Mouse (Mus musculus): ENCODE results near the gene Hoxc12.

The Hoxc12 gene

DNA sequence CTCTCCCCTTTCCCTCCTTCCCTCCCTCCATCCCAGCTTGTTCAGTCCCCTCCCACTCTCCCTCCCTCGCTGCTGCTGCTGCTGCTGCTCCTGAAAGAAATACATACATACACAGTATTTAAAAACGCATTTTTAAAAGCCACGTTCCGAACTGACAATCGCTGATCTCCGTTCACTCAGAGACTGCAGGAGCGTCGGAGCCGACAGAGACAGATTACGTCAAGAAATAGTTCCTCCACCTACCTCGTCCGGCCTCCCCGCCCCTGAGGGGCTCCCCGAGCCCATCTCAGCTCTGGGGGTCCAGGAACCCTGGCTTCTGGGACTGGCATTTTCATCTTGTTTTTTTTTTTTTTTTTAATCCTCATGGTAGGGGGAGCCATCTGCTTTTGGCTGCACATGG, 44.4 kb downstream of the Hoxc12 start:
- no peak for DNase-seq (ENCODE audit: low read depth, low spot score)

DNA sequence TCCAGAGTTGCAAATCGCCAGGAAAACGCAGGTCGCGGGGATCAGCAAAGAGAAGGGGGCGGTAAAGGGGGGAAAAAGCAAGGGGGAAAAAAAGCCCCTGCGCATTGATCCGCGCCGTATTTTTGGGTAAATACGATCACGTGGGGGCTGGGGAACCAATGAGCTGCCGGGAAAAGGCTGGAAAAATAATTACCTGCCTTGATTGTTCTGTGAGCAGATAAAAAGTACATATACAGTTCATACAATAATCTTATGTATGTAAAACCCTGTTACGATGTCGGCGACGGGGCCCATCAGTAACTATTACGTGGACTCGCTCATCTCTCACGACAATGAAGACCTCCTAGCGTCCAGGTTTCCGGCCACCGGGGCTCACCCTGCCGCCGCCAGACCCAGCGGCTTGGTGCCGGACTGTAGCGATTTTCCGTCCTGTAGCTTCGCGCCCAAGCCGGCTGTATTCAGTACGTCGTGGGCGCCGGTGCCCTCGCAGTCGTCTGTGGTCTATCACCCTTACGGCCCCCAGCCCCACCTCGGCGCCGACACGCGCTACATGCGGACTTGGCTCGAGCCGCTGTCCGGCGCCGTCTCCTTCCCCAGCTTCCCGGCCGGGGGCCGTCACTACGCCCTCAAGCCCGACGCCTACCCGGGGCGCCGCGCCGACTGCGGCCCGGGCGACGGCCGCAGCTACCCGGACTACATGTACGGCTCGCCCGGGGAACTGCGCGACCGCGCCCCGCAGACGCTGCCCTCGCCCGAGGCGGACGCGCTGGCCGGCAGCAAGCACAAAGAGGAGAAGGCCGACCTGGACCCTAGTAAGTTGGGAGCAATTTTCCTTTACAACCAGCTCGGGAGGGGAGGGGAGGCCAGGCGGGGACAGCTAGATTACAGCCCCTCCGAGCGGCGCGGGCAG, 45.1 kb downstream of the Hoxc12 start:
- DNase-seq (ENCODE audit: low read depth, low spot score), result no peak

DNA sequence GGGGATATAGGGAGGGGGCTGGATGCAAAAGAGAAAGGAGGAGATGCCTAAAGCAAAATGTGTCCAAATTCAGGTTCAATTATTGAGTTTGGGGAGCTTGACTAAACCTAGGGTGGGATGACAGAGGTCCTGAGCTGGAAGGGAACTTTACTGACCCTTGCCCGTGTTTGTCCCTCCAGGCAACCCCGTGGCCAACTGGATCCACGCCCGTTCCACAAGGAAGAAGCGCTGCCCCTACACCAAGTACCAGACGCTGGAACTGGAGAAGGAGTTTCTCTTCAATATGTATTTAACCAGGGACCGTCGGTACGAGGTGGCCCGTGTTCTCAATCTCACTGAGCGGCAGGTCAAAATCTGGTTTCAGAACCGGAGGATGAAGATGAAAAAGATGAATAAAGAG, 47.2 kb downstream of the Hoxc12 start:
- DNase-seq (ENCODE audit: low read depth, low spot score), result no peak

DNA sequence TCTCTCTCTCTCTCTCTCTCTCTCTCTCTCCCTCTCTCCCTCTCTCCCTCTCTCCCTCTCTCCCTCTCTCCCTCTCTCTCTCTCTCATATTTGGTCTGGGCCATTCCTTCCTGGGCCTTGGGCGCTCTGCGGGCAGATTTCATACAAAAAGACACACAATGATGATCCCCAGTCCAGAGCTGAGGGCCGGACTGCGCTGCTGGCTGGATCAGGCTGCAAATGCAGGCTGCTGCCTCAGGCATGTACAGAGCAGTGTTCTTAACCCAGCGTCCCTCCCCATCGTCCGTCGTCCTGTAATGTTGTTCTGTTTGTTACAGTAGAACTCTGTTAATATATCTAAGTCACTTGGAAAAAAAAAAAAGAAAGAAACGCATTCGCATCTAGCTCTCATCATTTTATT, 48.0 kb downstream of the Hoxc12 start:
- no peak for DNase-seq (ENCODE audit: low read depth, low spot score)

DNA sequence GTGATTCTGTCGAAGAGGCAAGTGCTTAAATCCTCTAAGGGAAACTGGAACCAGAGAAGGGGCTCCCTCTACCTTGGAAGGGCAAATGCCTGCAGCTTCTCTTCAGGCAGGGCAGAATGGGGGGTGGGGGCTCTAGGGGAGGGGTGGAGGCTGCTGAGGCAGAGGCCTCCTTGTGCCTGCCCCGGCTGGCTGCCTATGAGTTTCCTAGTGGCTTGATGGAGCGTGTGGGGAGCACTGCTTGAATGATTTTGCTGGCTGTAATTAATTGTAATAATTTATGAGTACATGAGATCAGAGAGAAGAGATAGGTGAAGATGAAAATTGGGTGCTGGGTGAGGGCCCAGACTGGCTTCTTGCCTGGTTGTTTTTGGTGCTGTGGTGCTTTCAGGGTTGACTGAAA, 48.4 kb downstream of the Hoxc12 start:
- DNase-seq (ENCODE audit: low read depth, low spot score), result no peak

DNA sequence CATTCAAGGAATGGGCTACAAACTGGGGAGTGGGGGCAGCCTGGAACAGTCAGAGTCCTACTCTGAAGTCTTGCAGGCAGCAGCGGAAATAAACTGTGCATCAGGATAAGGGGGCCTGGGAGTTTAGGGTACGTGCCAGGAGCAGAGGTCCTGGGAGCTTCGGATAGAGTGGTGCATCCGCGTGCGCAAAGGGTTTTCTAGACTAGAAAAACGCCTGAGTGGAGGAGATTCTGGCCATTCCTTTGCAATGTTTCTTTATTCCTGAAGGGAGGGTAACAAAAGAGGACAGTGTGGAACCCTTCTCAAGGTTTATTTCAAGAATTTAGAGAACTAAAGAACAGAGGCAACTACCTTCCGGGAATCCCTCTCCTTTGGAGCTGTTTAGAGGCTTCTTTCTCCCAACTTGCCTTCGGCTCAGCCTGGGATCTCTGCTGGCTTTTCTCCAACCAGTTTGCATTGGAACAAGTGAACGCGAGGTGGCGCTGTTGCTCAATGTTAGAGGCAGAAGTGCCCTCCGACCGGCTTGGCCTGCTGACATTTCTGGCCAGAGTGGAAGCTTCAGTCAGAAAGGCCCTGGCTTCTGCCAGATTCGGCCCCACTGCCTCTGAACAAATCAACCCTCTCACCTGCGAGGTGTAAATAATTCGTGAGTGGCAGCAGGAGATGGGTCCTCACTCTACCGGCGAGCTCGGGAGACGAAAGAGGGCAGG, 50.7 kb downstream of the Hoxc12 start:
- peak; percentile 49 for DNase-seq (ENCODE audit: low read depth, low spot score)

DNA sequence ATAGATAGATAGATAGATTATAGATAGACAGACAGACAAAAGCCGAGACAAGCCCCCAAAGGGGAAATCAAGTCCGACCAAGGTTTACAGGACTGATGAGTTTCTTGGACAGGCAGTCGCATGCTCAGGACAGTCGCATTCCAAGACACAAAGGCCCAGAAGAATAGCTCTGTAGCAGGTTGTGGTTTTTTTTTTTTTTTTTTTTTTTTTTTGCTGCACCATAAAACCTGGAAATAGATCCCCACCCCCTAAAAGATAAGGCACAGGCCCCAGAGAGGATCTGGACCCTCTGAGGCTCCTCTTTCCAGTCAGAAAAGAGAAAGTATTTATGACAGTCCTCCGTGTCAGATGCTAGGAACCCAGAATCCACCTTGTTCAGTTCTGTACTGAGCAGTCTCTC, 51.5 kb downstream of the Hoxc12 start:
- no peak for DNase-seq (ENCODE audit: low read depth, low spot score)

All from brain, embryonic 18.5 days (tissue).